Mouse (Mus musculus): Measurements from ENCODE around the gene Tprg. TPM values are rescaled to one million over a fixed set of nuclear protein-coding genes. Genes with fewer than 3 reads are reported as not detected.

The Tprg gene
- total RNA-seq, 2 experiments from 2014 or later, result not detected

GRCm38 (mm10) chr16:25333279-25334219 lies 46.9 kb downstream of the Tprg start:
- no peak for DNase-seq (ENCODE audit: low spot score in 2 of 2)

GRCm38 (mm10) chr16:25335058-25335703 lies 48.6 kb downstream of the Tprg start:
- no peak for DNase-seq (ENCODE audit: low spot score in 2 of 2)

- peak; percentile 55 to 87 for DNase-seq (ENCODE audit: low spot score in 2 of 2)
Measured at GRCm38 (mm10) chr16:25349626-25350025, 63.0 kb downstream of the Tprg start.

GRCm38 (mm10) chr16:25367834-25368233 lies 81.2 kb downstream of the Tprg start:
- peak in 1 of 2 experiments; percentile 28 for DNase-seq (ENCODE audit: low spot score in 2 of 2)

- DNase-seq (ENCODE audit: low spot score in 2 of 2), result no peak
Measured at GRCm38 (mm10) chr16:25369984-25370412, 83.4 kb downstream of the Tprg start.

- DNase-seq (ENCODE audit: low spot score in 2 of 2), result no peak
Measured at GRCm38 (mm10) chr16:25374121-25374520, 87.5 kb downstream of the Tprg start.

GRCm38 (mm10) chr16:25374775-25375174 lies 88.2 kb downstream of the Tprg start:
- DNase-seq (ENCODE audit: low spot score in 2 of 2), result peak in 1 of 2 experiments; percentile 42

GRCm38 (mm10) chr16:25376720-25377373 lies 90.2 kb downstream of the Tprg start:
- DNase-seq (ENCODE audit: low spot score in 2 of 2), result peak; percentile 49 to 90

- no peak for DNase-seq (ENCODE audit: low spot score in 2 of 2)
Measured at GRCm38 (mm10) chr16:25377695-25378094, 91.1 kb downstream of the Tprg start.

- DNase-seq (ENCODE audit: low spot score in 2 of 2), result no peak
Measured at GRCm38 (mm10) chr16:25385498-25386192, 99.0 kb downstream of the Tprg start.

GRCm38 (mm10) chr16:25394676-25395075 lies 108.1 kb downstream of the Tprg start:
- no peak for DNase-seq (ENCODE audit: low spot score in 2 of 2)

- DNase-seq (ENCODE audit: low spot score in 2 of 2), result peak; percentile 16 to 33
Measured at GRCm38 (mm10) chr16:25404156-25404555, 117.5 kb downstream of the Tprg start.

- no peak for DNase-seq (ENCODE audit: low spot score in 2 of 2)
Measured at GRCm38 (mm10) chr16:25407204-25407886, 120.7 kb downstream of the Tprg start.

GRCm38 (mm10) chr16:25408032-25408431 lies 121.4 kb downstream of the Tprg start:
- DNase-seq (ENCODE audit: low spot score in 2 of 2), result no peak

- DNase-seq (ENCODE audit: low spot score in 2 of 2), result no peak
Measured at GRCm38 (mm10) chr16:25411307-25411706, 124.7 kb downstream of the Tprg start.

GRCm38 (mm10) chr16:25413885-25414284 lies 127.3 kb downstream of the Tprg start:
- DNase-seq (ENCODE audit: low spot score in 2 of 2), result no peak

GRCm38 (mm10) chr16:25415186-25415585 lies 128.6 kb downstream of the Tprg start:
- DNase-seq (ENCODE audit: low spot score in 2 of 2), result no peak

GRCm38 (mm10) chr16:25417875-25418630 lies 131.4 kb downstream of the Tprg start:
- no peak for DNase-seq (ENCODE audit: low spot score in 2 of 2)

- DNase-seq (ENCODE audit: low spot score in 2 of 2), result no peak
Measured at GRCm38 (mm10) chr16:25422997-25423396, 136.4 kb downstream of the Tprg start.

GRCm38 (mm10) chr16:25424001-25424400 lies 137.4 kb downstream of the Tprg start:
- no peak for DNase-seq (ENCODE audit: low spot score in 2 of 2)

Measured in layer of hippocampus, adult 18-20 months (tissue).